Mouse (Mus musculus) left cerebral cortex, adult 18-20 months (tissue): ENCODE data around the gene Olfr1350. TPM values are rescaled to one million over a fixed set of nuclear protein-coding genes. Genes with fewer than 3 reads are reported as not detected.
"Not testable (repeated sequence)": the region's sequence is repeated elsewhere in the genome, so short reads cannot be mapped to it uniquely, and the experiment has no call there.

Experiments used
- DNase-seq, 2 experiments: peaks; one replicate each; pipeline ENCODE4 v3.0.0; 2021 to 2022; ENCODE audit warnings: low spot score in 2 of 2, mixed read lengths in 1 of 2
- long read RNA-seq, 2 experiments: library from polyadenylated mRNA; stranded (forward); transcript quantifications; one replicate each; pipeline ENCODE4 v2.0.0; 2021
- total RNA-seq, 2 experiments: library from RNA; stranded (reverse); gene quantifications; 2 replicates each; pipeline ENCODE4 v1.2.3; 2021

Gene Olfr1350
- total RNA-seq: not detected
- long read RNA-seq, experiment 1: 0 reads
- long read RNA-seq, experiment 2: 0 reads

- no peak for DNase-seq
Measured at GRCm38 (mm10) chr7:6564541-6564940, at the start of gene Olfr1350. TSS of gene Olfr1350 (plus strand) at chr7:6564841.

DNA sequence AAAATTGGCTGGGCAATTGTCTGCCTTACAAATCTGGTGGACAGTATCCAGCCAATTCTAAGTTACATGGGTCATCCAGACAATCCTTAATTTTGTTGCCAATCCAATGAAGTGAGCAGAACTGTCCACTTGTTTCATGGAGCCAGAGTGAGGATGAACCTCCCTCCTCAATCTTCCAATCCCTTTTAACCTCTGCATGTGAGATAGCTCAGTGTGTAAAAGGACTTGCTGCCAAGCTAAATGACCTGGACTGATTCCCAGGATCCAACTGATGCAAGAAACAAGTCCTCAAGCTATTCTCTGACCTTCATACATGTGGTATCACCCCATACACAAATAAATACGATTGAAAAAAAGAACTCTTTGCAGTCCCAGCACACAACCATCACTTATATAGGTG, 43.0 kb upstream of the Olfr1350 start:
- no peak for DNase-seq

DNA sequence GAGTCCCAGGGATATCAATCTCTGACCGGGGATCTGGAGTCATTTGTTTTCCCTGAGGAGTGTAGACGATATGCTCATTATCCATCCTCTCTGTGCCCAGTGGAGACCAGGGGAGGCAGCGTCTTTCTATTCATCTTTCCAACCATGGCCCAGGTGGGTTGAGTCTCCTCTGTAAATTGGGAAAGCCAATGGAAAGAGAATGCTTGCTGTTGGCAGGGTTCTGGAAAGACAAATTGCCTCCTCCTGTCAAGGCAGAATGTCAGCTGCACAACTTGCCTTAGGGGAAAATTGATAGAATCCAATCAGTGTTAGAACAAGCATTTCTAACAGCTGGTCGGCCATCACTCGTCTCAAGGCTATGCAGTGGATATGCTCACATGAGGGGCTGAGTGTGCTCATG, 41.8 kb upstream of the Olfr1350 start, which contains the start of gene Olfr1349:
Gene Olfr1349 (minus strand): TSS at position 101 of the 400 bp plus-strand sequence.
- DNase-seq: no peak

DNA sequence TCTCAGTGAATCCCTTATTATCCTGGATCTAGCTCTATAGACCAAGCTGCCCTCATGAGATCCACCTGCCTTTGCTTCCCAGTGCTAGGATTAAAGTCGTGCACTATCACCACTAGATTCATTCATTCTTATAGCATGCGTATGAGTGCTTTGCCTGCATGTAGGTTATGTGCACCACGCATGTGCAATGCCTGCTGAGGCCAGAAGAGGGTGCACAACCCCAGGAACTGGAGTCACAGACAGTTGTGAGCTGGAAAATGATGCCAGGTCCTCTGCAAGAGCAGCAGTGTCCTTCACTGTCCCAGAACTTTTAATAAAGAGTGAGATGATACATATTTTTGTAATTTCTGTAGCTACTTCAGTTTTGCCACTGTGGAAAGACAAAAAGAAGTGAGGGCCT, 39.6 kb upstream of the Olfr1350 start:
- no peak for DNase-seq

DNA sequence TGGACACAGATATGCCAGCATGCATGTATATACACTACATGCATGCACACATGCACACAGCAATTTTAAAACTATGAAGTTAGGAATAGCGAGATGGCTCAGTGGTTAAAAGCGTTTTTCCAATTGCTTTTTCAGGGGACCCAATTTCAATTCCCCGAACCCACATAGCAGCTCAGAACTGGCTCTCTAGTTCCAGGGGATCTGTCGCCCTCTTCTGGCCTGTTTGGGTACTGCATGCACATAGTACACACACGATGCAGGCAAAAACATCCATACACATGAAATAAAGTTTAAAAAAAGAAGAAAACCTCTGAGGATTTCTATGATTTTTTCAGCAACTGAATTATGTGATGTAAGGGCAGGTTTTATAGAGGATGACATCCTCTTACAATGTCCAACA, 38.5 kb upstream of the Olfr1350 start:
- no peak for DNase-seq

- no peak for DNase-seq
Measured at GRCm38 (mm10) chr7:6586096-6586759, 21.6 kb downstream of the Olfr1350 start.

- not testable (repeated sequence) for DNase-seq
Measured at GRCm38 (mm10) chr7:6588766-6589165, 24.1 kb downstream of the Olfr1350 start.

DNA sequence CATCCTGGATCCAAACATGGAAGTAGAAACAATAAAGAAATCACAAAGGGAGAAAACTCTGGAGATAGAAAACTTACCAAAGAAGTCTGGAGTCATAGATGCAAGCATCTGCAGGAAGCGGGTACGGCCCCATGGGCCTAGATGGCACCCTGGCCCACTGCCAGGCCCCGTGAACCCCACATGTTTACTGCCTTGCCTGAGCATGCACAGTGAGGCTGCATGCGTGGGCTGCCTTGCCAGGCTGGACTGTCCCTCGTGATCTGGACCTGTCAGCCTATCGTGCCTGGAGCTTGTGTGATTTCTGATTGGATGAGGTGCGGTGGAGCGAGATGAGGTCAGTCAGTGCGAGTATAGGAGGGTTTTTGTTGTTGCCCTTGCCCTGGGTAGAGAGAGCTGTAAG, 38.7 kb downstream of the Olfr1350 start:
- DNase-seq: no peak

Other genes with a start within 250 kb of the Olfr1350 start
- gene Zfp583, start 233.6 kb upstream of the Olfr1350 start, total RNA-seq: 10 to 100 TPM; 10.2 to 13.1 TPM
- 1 to 10 TPM; 4.8 to 5.4 TPM for gene Gm3854, start 221.1 kb upstream of the Olfr1350 start, total RNA-seq
- 1 to 10 TPM; 4.1 to 5.2 TPM for gene Zfp78, start 201.6 kb upstream of the Olfr1350 start, total RNA-seq
- gene Zfp28, start 181.5 kb upstream of the Olfr1350 start, total RNA-seq: 1 to 10 TPM; 7.7 to 8.6 TPM
- gene Smim17, start 166.1 kb upstream of the Olfr1350 start, total RNA-seq: 10 to 100 TPM; 14.0 to 14.5 TPM
- gene Gm20715, start 154.6 kb upstream of the Olfr1350 start, total RNA-seq: under 1 TPM; 0.21 to 0.28 TPM
- gene Olfr1344, start 126.2 kb upstream of the Olfr1350 start, total RNA-seq: 1 to 10 TPM in 1 of 2 experiments, under 1 TPM in 1; 0.40 to 1.0 TPM
- not detected for gene Olfr1336, start 108.7 kb upstream of the Olfr1350 start, total RNA-seq
- gene Olfr1346, start 97.7 kb upstream of the Olfr1350 start, total RNA-seq: not detected
- gene Olfr5, start 77.9 kb upstream of the Olfr1350 start, total RNA-seq: not detected
- gene Olfr1347, start 65.1 kb upstream of the Olfr1350 start, total RNA-seq: not detected
- gene Olfr1348, start 56.1 kb upstream of the Olfr1350 start, total RNA-seq: not detected
- not detected for gene Olfr1349, start 41.9 kb upstream of the Olfr1350 start, total RNA-seq
- gene Zim1, start 131.6 kb downstream of the Olfr1350 start, total RNA-seq: 1 to 10 TPM; 3.8 to 6.6 TPM
- 100 to 1,000 TPM; 217 to 231 TPM for gene Peg3, start 165.6 kb downstream of the Olfr1350 start, total RNA-seq
- gene Usp29, start 165.7 kb downstream of the Olfr1350 start, total RNA-seq: 10 to 100 TPM; 42.2 to 44.7 TPM